Mouse (Mus musculus): ENCODE results near the gene Cnr2.

The Cnr2 gene

DNA sequence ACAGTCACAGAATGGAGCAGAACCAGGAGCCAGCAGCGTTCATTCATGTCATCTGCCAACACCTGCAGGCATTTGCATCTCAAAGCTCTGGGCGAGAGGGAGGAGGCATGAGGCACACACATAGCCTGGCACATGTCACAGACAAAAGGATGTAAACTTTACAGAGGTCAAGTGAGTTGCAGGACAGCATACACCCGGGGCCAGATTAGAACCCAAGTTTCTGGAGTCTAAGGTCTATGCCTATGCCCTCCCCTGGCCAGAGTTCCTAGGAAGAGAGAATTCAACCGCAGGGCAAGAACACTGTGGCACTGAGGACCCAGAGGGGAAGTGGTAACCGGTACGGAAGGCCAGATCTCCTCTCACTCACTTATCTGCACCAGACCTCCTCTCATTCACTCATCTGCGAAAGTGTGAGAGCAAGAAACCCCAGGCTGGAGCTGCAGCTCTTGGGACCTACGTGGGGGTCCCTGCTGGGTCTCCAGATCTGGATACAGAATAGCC lies at the start of gene Cnr2:
Gene Cnr2, plus strand, starts transcription at position 324 of the 501 bp plus-strand sequence.
- DNase-seq (ENCODE audit: low spot score in 2 of 2), result no peak

DNA sequence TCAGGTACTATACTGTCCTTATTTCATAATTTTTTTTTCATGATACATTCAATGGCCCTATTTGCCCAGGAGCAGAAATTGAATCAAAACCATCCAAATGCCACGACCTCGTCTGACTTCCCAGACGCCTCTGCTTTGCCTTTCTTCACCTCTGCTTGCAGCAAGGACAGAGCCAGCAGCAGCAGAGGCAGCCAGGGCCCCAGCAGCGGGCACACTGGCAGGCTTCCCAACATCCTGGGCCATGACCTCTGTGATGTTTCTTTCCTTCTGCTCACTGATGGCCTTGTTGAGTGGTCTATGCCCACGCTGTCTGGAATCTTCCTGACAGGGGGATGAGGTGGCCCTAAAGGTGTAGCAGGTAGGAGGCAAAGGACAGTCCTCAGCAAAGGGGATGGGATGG lies 47.6 kb upstream of the Cnr2 start:
- DNase-seq (ENCODE audit: low spot score in 2 of 2), result no peak

DNA sequence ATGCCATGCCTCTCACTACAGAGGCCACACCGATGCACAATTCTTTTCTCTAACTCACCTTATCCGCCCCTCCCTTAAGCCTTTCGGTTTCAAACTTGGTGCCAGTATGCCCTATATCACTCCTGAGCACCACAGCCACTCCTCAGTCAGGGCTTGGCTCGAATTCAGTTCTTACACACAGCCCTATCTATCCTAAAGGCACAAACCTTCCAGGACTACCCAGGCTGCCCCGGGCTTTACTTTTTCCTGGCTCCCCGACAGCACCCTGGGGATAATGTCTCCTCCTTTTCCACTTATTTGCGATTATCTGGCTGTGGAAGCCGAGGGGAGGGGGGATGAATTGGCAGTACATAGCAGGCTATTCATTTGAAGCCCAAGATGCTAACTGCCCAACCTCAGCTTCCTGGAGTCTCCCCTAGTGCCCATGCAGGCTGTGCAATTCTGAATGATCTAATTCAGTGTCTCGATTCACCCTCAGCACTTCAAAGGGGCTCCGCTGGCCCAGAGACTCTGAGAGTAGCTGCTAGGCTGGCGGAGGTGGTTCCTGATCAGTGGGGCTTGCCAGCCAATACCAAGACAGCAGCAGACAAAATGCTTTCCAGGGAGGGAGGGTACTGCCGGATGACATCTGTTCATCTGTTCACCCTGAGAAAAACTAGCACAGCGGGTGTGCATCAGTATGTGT lies 44.6 kb upstream of the Cnr2 start:
- peak in 1 of 2 experiments; percentile 44 for DNase-seq (ENCODE audit: low spot score in 2 of 2)

DNA sequence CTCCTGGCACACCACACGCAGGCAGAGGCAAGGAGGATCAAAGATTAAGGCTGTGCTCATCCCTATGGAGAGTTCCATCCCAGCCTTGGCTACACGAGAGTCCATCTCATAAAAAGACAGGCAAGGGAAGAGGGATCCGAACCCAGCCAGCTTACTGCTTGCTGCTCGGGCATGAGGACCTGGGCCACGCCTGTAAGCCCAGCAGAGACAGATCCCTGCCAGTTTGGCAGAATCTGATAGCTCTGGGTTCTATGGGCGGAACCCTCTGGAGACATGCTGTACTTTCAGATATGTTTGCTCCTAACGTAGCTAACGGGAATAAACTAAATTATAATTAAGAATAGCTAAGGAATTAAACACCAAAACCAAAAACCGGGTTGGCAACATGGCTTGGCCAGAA lies 43.3 kb upstream of the Cnr2 start:
- no peak for DNase-seq (ENCODE audit: low spot score in 2 of 2)

DNA sequence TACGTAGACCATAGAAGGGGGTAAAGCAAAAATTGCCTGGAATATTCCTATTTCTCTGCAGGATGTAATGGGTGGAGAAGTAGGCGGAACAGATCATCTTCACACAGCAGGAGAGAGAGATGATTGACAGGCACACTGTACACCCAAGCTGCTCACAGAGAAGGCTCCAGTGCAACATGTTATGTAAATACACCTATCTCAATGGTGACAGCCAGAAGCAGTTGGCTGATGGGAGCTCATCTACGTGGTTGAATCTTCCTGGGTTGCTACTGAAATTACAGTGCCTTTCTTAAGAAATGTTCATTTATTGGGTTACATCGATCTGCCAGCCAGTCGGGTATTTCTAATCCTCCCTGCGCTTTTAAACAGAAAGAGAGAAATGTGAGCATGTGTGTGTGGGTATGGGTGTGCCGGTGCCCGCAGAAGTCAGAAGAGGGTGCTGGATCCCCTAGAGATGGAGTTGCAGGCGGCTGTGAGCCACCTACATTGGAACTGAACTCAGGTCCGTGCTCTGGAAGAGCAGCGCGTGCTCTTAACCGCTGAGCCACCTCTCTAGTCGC lies 41.1 kb upstream of the Cnr2 start:
- no peak for DNase-seq (ENCODE audit: low spot score in 2 of 2)

DNA sequence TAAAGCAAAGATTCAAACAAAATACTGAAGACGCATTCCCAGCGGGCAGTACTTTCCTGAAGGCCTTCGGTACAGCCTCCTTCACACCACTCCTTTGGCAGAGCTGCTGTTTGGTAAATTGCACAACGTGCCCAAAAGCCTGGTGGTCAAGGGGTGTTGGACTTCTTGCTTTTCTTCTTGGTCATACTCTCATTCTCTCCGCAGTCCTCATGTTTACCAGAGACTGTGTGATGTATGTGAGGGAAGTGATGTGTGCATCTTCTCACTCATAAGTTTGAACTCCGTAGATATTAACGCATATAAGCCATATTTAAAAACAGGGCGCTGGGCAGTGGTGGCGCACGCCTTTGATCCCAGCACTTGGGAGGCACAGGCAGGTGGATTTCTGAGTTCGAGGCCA lies 40.6 kb upstream of the Cnr2 start:
- no peak for DNase-seq (ENCODE audit: low spot score in 2 of 2)

DNA sequence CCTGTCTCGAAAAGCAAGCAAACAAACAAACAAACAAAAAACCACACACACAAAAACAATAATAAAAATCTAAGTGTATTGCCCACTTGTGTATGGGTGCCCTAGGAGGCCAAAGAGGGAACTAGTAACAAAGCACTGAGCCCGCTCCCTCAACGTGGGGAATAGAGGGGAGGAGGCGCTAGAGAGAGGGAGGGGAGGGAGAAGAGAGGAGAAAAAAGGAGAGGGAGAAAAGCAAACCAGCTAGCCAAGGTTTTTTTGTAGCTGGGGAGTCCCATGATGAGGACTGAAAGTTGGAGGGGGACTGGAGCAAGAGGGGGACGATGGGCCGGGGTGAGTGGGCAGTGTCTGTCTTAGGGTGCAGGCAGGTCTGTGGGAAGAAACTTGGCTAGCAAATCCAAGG lies 40.1 kb upstream of the Cnr2 start:
- DNase-seq (ENCODE audit: low spot score in 2 of 2), result no peak

DNA sequence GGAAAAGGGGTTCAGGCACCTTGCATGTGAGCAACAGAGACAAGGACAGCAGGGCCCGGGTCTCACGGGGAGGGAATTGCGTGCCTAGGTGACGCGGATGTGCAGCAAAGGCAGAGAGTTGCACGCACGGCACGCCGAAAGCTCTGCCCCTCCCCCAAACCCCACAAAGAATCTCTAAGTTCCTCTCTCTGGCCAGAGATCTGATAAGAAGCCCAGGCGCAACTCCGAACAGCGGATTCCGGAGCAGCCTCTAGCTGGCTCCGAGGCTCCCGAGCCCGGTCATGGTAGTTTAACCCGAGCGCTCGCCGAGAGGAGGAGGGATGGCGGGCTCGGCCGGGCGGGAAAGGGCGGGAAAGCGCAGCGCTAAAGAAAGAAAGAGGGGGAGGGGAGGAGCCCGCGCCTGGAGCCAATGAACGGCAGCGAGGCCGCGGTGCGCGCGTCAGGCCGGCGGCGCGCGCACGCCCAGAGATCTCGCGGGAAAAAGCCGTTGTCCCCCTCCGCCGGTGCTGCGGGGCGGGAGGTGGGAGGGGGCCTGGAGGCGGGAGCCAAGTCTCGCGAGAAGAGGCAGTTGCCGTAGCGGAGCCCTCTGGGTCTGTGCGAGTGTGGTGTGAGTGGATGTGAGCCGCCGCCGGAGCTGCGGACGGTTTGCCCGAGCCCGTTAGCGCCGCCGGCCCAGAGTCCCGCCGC lies 39.5 kb upstream of the Cnr2 start, which contains the start of gene Srsf10:
Gene Srsf10, plus strand, starts transcription at position 212 of the 687 bp plus-strand sequence.
- DNase-seq (ENCODE audit: low spot score in 2 of 2), result peak; percentile 91 to 93

DNA sequence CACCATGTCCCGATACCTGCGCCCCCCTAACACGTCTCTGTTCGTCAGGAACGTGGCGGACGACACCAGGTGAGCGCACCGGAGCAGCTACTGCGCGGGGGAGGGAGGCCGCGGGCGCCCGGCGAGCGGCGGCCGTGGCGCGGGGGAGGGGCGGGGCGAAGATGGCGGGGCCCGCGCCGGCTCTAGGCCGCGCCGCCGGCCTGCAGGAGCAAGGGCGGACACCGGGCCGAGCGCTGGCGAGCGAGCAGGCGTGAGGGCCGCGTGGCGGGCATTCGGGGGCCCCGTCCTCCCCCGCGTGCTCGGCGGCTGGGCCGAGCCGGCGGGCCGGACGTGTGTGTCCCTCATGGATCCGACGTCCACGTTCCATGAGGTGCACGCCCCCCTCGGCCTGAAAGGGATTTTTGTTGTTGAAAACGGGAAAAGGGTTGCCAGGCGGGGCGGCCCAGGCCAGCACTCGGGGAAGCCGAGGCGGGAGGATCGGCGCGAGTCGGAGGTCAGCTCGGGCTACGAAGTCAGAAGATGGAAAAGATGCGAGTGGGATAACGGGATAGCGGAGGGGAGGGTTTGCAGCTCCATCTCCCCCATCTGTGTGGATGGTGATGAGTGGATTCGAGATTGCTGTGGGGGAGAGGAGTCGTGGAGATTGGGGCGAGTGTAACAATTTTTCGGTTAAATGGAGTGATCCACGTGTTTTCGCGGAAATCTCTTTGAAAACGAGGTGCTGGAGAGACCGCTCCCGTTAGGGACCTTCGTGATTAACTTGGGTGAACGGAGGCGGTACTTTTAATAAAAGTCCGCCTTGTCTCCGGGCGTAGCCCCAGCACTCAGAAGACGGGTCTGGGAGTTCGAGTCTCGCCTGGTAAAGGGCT lies 38.7 kb upstream of the Cnr2 start:
- DNase-seq (ENCODE audit: low spot score in 2 of 2), result peak in 1 of 2 experiments; percentile 53

DNA sequence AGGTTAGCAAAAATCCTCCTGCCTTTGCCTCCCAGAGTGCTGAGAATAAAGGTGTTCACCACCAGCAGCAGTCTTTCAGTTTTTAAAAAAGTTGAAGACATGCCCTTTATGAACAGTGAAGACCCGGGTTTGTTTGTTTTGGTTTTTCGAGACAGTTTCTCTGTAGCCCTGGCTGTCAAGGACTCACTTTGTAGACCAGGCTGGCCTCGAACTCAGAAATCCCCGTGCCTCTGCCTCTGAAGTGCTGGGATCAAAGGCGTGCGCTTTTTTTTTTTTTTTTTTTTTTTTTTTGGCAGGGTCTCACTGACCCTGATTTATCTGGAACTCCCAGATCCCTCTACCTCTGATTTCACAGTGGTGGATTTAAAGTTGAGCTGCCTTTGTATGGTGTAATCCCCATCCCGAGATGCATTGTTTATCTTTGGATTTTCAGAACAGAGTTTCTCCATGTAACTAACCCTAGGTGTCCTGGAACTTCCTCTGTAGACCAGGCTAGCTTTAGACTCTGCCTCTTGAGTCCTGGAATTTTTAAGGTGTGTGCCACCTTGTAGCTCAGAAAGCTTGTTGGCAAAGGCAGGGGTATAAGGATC lies 37.5 kb upstream of the Cnr2 start:
- no peak for DNase-seq (ENCODE audit: low spot score in 2 of 2)

DNA sequence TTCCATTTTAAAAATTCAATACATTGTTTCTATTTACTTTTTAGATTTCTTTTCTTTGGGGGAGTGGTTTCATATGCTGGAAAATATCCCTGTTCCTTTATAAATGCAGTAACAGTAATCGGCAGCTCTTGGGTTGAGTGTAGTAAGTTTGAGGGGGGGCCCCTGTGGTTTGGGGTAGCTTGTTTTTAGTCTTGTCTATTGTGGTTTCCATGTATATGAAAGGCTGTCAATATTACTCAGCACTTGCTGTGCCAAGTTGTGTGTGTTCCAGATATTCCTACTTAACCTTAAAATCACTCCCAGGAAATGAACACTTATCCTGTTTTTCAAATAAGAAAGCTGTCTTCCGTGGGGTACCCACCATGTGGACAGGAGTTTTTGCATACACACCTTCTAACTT lies 26.2 kb upstream of the Cnr2 start:
- no peak for DNase-seq (ENCODE audit: low spot score in 2 of 2)

DNA sequence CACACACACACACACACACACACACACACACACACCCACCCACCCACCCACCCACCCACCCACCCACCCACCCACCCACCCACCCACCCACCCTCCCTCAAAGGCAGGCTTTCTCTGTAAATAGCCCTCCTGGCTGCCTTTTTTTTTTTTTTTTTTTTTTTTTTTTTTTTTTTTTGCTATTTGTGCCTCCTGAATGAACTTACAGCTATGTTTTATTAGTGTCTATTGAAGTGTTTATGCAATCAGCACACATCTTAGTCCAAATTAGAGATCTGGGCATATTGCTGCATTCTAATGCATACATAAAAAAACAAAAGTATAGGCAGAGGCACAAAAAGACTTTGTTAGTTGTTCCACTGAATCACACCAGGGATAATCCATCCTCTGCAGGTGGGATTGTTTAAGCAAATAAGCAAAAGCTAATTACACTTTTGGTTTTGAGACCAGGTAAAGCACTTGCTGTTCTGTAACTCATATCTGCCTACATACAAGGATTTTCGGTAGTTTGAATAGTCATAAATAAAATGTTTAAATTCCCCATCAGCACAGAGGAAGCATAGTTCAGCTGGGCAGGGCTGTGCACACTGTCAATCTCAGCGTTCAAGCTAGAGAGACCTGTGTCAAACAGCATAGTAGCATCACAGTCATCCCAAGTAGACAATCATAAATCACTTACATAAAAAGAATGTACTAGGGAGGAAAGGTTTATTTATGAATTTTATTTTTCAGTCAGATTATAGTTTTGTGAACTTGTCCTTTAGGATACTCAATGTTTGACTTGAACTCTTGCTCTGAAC lies 24.8 kb upstream of the Cnr2 start:
- no peak for DNase-seq (ENCODE audit: low spot score in 2 of 2)

DNA sequence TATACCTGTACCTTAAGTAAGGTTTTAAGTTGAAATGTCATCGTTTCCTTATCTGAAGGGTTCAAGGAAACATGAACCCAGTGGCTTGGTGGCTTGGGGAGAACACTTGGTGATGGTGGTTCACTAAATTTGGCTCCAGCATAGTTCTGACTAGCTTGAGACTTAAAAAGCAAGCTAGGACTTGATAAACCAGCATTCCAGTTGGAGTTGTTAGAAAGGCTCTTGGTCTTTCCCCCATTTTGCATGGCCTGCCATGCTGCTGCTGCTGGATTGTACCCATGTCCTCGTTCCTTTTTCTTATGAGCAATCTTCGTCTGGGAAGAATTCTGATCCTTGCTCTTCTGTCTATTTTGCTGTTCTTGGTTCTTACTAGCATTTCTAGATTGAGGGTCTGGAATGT lies 23.2 kb upstream of the Cnr2 start:
- no peak for DNase-seq (ENCODE audit: low spot score in 2 of 2)

DNA sequence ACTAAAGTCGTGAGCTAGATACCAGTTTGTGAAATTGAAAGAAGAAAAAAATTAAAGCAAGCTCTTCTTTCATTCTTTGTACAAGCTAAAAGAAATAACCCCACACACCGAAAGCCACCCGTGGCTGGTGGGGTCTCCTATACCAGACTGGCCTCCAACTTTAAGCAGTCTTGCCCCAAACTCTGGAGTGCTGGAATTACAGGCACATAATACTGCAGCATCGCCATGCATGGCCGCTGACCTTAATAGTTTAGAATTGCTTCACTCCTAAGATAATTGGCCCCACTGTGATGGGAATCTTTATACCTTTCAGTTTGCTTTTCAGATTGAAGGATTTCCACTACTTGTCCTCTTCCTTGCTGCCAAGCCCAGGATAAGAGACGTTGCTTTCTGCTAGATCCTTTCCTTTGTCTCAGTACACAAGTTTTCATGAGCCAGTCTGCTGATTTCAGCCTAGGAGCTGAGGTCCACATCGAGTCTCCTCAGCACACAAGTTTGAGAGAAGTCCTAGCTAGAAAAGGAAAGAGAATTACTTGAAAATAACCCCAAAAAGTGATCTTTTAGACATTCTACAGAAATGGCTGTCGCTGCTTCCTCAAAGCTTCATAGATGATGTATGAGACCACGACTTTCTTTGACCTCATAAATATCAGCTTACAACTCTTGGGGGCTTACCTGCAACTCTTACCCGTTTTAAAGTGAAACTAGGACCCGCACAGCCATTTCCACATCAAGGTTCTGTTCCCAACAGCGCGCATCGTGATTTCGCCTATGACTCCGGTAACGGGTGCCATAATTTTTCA lies 22.4 kb upstream of the Cnr2 start:
- DNase-seq (ENCODE audit: low spot score in 2 of 2), result no peak

DNA sequence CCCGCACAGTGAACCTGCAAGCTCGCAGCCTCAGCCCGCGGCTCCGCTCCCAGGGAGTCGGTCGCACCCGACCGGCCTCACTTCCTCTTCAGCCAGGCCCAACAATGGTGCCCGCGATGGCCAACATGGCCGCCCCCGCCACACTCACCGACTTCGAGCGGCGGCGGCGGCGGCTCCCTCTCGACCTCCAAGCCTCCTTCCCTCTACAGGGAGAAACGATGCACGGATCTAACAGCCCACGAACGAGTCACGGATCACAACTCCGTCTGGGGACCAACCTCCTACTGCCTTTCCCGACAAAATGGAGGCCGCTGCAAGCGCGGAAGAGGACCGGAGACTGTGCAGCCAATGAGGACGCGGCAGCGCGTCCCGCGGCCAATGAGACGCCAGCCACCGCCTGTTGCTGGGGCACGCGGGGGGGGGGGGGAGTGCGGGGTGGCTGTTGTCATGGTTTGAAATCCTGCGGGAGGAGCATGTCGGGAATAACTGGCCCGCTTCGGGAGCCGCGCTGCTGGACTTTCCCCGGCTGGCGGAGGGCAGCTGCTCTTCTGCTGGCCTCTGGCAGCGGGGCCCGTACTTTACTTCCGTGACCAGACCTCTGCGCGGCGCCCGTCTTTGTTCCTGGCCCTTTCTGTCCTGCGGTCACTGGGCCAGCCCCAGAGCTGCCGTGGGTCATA lies 21.5 kb upstream of the Cnr2 start, which contains the start of gene Pnrc2:
Gene Pnrc2, minus strand, starts transcription at position 325 of the 677 bp plus-strand sequence.
- DNase-seq (ENCODE audit: low spot score in 2 of 2), result peak; percentile 78 to 89

DNA sequence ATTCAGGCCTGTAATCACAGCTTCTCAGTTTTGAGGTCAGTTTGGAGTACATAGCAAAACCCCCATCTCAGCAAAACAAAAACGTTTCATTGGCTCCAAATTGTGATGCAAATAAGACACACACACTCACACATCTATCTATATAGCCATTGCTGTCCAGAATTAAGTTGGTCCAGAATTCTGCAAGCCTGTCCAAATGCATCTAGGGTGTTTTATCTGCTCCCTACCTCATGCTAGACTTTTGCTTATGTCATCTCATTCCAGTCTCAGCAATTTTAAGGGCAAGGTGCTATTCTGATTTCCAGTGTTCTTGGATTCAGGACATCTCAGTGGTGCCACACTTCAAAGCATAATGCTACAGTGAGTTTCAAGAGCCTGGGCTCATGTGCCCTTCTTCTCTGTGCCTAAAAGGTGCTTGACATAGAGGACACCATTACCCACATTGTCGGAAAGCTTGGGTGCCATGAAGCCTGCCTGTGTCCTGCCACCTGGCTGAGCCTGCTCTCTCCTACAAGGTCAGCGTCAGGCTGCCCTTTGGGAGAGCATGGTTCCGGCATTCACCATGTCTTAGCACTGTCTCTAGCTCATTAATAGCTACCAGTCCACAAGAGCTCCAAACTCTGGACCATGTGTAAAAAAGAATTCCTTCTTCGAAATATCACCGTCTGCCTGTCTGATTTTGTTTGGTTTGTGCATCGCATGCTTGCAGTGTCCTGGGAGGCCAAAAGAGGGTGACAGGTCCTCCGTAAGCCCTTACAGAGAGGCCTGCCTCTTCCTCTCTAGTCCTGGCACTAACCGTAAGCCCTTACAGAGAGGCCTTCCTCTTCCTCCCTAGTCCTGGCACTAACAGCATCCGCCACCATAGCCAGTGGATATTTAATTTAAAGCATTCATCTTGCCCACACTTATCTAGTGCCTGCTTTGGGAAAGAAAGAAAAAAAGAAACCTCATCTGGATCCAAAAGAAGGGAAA lies 20.3 kb upstream of the Cnr2 start:
- DNase-seq (ENCODE audit: low spot score in 2 of 2), result no peak

DNA sequence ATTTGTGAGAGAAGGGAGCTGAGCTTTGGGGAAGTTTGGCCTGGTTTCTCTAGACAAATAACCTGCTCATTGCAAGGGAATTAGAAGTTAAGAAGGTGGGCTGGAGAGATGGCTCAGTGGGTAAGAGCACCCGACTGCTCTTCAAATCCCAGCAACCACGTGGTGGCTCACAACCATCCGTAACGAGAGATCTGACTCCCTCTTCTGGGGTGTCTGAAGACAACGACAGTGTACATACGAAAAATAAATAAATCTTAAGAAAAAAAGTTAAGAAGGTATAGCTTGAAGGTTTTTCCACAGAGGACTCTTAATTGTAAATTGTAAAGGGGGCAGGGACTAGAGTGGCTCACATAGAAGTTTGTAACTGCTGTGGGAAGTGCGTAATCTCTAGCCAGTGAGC lies 19.6 kb upstream of the Cnr2 start:
- DNase-seq (ENCODE audit: low spot score in 2 of 2), result no peak

DNA sequence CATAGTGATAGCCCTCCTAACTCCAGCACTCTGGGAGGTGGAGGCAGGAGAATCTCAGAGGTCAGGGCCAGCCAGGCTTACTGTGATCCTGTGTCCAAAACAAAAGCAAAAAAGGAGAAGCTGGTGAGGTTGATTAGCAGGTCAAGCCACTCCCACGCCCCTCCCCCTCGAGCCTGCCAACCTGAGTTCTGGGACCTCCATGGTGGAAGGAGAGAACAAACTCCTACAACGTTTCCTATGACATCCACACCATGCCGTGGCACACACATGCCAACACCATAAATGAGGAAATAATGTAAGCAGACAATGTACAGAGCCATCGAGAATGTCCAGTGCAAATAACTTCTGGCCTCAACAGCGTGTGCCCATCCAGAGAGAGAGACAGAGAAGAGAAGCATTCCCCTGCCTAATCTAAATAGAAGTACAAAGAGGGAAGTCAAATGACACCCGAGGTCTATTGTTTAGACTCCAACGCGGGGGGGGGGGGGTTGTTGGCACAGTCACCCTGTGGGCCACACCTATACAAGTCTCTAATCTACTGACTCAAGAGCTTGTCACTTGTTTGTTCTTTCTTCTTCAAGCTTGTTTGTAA lies 19.1 kb upstream of the Cnr2 start:
- DNase-seq (ENCODE audit: low spot score in 2 of 2), result no peak

Measured in left cerebral cortex, adult 9 months (tissue).